Mouse (Mus musculus) neural tube, embryonic 13.5 days (tissue): ENCODE measurements around the gene Asic2. TPM values are rescaled to one million over a fixed set of nuclear protein-coding genes. Genes with fewer than 3 reads are reported as not detected.

Experiments used
- ATAC-seq: fragments of 200-750 bp; cut with Nextera tagmentation; 2 replicates; pipeline ENCODE4 v1.8.0; 2017; ENCODE audit warnings: low read depth, mild to moderate bottlenecking, moderate TSS enrichment, moderate library complexity
- H3K27ac ChIP-seq: fragments of 300-500 bp; sonication (generic); replicated peaks from 2 replicates; pipeline ENCODE4 v1.5.1; 2015; ENCODE audit warnings: moderate library complexity, mild to moderate bottlenecking, inconsistent platforms
- H3K27me3 ChIP-seq: fragments of 300-500 bp; sonication (generic); 2 replicates; pipeline ENCODE4 v1.6.1; 2015; ENCODE audit warnings: mild to moderate bottlenecking, inconsistent platforms
- H3K36me3 ChIP-seq: fragments of 300-500 bp; sonication (generic); 2 replicates; pipeline ENCODE4 v1.6.1; 2015; ENCODE audit warnings: mild to moderate bottlenecking, inconsistent platforms
- H3K4me1 ChIP-seq: fragments of 300-500 bp; sonication (generic); replicated peaks from 2 replicates; pipeline ENCODE4 v1.6.1; 2015; ENCODE audit warnings: inconsistent platforms
- H3K4me2 ChIP-seq: fragments of 300-500 bp; sonication (generic); 2 replicates; pipeline ENCODE4 v1.6.1; 2015; ENCODE audit warnings: inconsistent platforms, mild to moderate bottlenecking, moderate library complexity
- H3K4me3 ChIP-seq: fragments of 300-500 bp; sonication (generic); 2 replicates; pipeline ENCODE4 v1.5.1; 2015; ENCODE audit warnings: mild to moderate bottlenecking, inconsistent platforms
- H3K9ac ChIP-seq: fragments of 300-500 bp; sonication (generic); 2 replicates; pipeline ENCODE4 v1.6.1; 2015; ENCODE audit warnings: moderate library complexity, mild to moderate bottlenecking, inconsistent platforms
- H3K9me3 ChIP-seq: fragments of 300-500 bp; sonication (generic); 2 replicates; pipeline ENCODE4 v1.6.1; 2016; ENCODE audit warnings: inconsistent platforms
- WGBS: fragments of 180-500 bp; shearing (Covaris S2); methylation state at CpG from one replicate; pipeline ENCODE4 v1.1.7; 2015; 5-methylcytosine and 5-hydroxymethylcytosine counted together
- polyA plus RNA-seq: library from polyadenylated mRNA; unstranded; fragments of >200 nt; fragmentation: Nextera tagmentation; extraction: Ambion mirVana; gene quantifications from 2 replicates; pipeline ENCODE4 v1.2.1, GENCODE M21; 2015

Asic2 gene
- polyA plus RNA-seq = 8.6 and 9.1 TPM in 2 replicates

DNA sequence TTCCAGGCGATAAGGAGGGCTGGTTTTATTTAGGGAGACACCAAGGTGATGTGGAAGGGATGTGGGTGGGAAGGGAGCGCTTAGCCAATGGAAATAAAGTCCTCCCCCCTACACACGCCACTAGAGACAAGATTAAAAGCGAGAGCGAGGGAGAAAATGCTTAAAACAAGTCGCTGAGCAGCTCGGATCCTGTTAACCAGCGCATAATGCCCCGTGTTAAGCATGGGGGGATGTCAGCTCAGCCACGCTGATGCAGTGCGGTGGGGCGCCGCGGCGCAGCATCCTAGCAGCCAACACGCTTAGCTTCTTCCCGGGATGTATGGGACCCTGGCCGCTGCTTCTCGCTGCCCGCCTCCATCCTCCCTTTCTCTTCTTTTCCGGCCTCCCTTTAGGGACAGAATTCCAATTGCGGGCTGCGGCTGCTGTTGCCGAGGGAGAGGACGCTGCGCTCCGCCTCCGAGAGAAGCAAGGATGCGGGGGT, at the start of gene Asic2:
Gene Asic2, minus strand, starts transcription at position 57 of the 481 bp plus-strand sequence.
- WGBS = 3% methylated on average over 29 of the region's 29 CpGs
- ATAC-seq = no peak
- peak within 1 kb of the TSS; percentile 61; the same call in 1 of the 2 replicates for H3K27ac ChIP-seq
- peak within 1 kb of the TSS; percentile 66 for H3K4me2 ChIP-seq
- no peaks in the 10 kb centered on the region for H3K9me3 ChIP-seq
- no peaks in the 10 kb centered on the region for H3K36me3 ChIP-seq
- H3K4me3 ChIP-seq = peak within 1 kb of the TSS; percentile 42
- peaks cover 35% of the 10 kb centered on the region for H3K4me1 ChIP-seq
- peaks cover 48% of the 10 kb centered on the region for H3K27me3 ChIP-seq
- H3K9ac ChIP-seq = peak within 1 kb of the TSS; percentile 71

- no peaks in the 10 kb centered on the region for H3K27me3 ChIP-seq
- no peak overlapping the region for H3K9ac ChIP-seq
- H3K4me1 ChIP-seq = no peaks in the 10 kb centered on the region
- ATAC-seq = no peak
- no peaks in the 10 kb centered on the region for H3K9me3 ChIP-seq
- WGBS = 79% methylated on average over 3 of the region's 3 CpGs
- H3K27ac ChIP-seq = no peak overlapping the region
- no peaks in the 10 kb centered on the region for H3K36me3 ChIP-seq
- H3K4me3 ChIP-seq = no peak overlapping the region
- H3K4me2 ChIP-seq = no peak overlapping the region
Observed at GRCm38 (mm10) chr11:82016181-82016780, 48.0 kb upstream of the Asic2 start.

GRCm38 (mm10) chr11:82015066-82015465, 46.8 kb upstream of the Asic2 start:
- 79% methylated on average over 2 of the region's 2 CpGs for WGBS
- Histone ChIP-seq H3K4me3 (no peak overlapping the region), H3K9ac (no peak overlapping the region), H3K9me3 (no peaks in the 10 kb centered on the region), H3K27me3 (no peaks in the 10 kb centered on the region), H3K27ac (no peak overlapping the region), H3K36me3 (no peaks in the 10 kb centered on the region), H3K4me1 (no peaks in the 10 kb centered on the region), H3K4me2 (no peak overlapping the region)
- no peak for ATAC-seq

DNA sequence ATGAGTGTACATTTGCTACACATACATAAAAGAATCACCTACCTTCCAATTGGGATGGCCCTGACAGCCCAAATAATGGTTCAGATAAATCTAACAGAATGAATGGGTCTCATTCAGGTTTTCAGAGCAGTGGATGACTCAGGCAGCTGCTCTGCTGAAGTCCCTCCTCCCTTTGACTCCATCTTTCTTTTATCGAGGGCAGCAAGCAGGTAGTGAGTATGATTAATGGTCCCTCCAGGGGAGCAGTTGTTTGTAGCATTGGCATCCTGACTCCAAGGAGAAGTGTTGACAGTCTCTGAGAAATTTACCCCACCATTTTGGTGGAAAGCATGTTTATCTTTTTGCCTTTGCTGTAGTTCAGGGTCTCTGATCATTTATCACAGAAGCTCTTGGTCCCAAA, 45.5 kb upstream of the Asic2 start:
- ATAC-seq = no peak
- WGBS = 5% methylated on average over 1 of the region's 1 CpGs
- Histone ChIP-seq H3K9ac (no peak overlapping the region), H3K36me3 (no peaks in the 10 kb centered on the region), H3K4me2 (no peak overlapping the region), H3K27ac (no peak overlapping the region), H3K9me3 (no peaks in the 10 kb centered on the region), H3K4me3 (no peak overlapping the region), H3K4me1 (no peaks in the 10 kb centered on the region), H3K27me3 (no peaks in the 10 kb centered on the region)

- 58% methylated on average over 8 of the region's 8 CpGs for WGBS
- no peaks in the 10 kb centered on the region for H3K9me3 ChIP-seq
- H3K27ac ChIP-seq = no peak overlapping the region
- ATAC-seq = no peak
- no peak overlapping the region for H3K9ac ChIP-seq
- no peaks in the 10 kb centered on the region for H3K36me3 ChIP-seq
- no peak overlapping the region for H3K4me2 ChIP-seq
- H3K4me1 ChIP-seq = peaks cover 16% of the 10 kb centered on the region
- no peaks in the 10 kb centered on the region for H3K27me3 ChIP-seq
- H3K4me3 ChIP-seq = no peak overlapping the region
Observed at GRCm38 (mm10) chr11:82011411-82012193, 43.3 kb upstream of the Asic2 start.

DNA sequence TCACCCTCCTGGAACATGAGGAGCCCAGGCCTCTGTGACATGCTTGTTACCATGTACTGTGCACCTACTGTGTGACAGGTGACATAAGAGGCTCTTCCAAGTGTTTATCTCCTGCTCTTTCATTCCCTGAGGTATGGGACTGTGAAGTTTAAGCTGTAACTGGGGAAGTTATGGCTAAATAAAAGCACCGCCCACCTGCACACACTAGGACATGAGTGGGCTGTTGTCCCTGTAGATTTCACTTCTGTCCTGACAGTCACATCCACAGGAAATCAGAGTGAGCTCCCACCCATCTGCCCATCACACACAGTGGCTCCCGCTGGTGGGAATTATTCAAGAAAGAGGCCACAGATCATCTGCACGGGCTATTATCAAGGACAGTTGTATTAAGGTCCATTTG, 41.9 kb upstream of the Asic2 start:
- Histone ChIP-seq H3K27ac (no peak overlapping the region), H3K27me3 (no peaks in the 10 kb centered on the region), H3K4me1 (peaks cover 17% of the 10 kb centered on the region), H3K36me3 (no peaks in the 10 kb centered on the region), H3K4me3 (no peak overlapping the region), H3K4me2 (no peak overlapping the region), H3K9me3 (no peaks in the 10 kb centered on the region), H3K9ac (no peak overlapping the region)
- WGBS = 94% methylated on average over 3 of the region's 3 CpGs
- ATAC-seq = no peak

GRCm38 (mm10) chr11:82006796-82007423, 38.7 kb upstream of the Asic2 start:
- peaks cover 17% of the 10 kb centered on the region for H3K4me1 ChIP-seq
- ATAC-seq = no peak
- peak overlapping the region; percentile 3; the same call in 1 of the 2 replicates for H3K4me2 ChIP-seq

DNA sequence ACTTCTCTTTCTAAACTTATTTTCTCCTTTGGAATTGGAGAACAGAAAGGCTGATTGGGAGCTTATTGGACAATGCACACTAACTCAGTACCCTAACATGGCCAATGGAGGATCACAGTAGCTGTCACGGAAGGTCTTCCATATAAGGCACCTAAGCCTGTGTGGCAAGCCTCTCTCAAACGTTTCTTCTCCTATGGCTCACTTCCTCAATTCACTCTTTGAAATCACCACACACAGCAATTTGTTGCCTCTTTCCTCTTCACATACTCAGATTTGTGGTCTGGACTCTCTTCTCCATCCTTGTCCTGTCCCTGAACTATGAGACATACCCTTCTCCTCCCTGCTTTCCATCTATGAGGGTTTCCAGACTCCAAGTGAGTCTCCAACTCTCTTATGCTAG, 36.6 kb upstream of the Asic2 start:
- 77% methylated on average over 2 of the region's 2 CpGs for WGBS
- Histone ChIP-seq H3K4me2 (no peak overlapping the region), H3K27me3 (no peaks in the 10 kb centered on the region), H3K27ac (no peak overlapping the region), H3K36me3 (no peaks in the 10 kb centered on the region), H3K4me3 (no peak overlapping the region), H3K9me3 (no peaks in the 10 kb centered on the region), H3K4me1 (peaks cover 17% of the 10 kb centered on the region), H3K9ac (no peak overlapping the region)
- ATAC-seq = no peak

More at GRCm38 (mm10) chr11:82006796-82007423, 38.7 kb upstream of the Asic2 start:
- Histone ChIP-seq H3K27ac (peak overlapping the region; percentile 43), H3K27me3 (no peaks in the 10 kb centered on the region), H3K4me3 (no peak overlapping the region), H3K9me3 (no peaks in the 10 kb centered on the region), H3K9ac (no peak overlapping the region), H3K36me3 (no peaks in the 10 kb centered on the region)
- WGBS = 56% methylated on average over 12 of the region's 12 CpGs

DNA sequence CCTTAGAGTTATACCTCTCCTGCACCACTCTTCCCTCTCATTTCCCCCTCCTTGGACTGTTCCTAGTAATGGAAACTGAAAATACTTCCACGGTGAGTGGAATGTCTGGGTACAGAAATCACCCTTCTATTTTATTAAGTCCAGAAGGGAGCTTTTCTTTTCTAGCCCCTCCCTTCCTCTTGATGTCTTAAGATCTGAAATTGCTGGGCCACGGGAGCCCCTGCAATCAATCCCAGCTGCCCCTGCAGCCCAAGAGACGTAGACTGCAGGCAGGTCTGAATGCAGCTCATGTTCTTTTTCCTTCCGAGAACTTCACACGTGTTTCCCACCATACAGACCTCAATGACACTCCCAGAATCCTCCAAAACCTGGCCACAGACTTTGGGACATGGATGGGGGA, 32.3 kb upstream of the Asic2 start:
- H3K4me3 ChIP-seq = no peak overlapping the region
- H3K9ac ChIP-seq = no peak overlapping the region
- WGBS = 56% methylated on average over 5 of the region's 5 CpGs
- no peaks in the 10 kb centered on the region for H3K4me1 ChIP-seq
- no peak overlapping the region for H3K4me2 ChIP-seq
- no peak for ATAC-seq
- no peaks in the 10 kb centered on the region for H3K27me3 ChIP-seq
- no peaks in the 10 kb centered on the region for H3K9me3 ChIP-seq
- no peak overlapping the region for H3K27ac ChIP-seq
- H3K36me3 ChIP-seq = no peaks in the 10 kb centered on the region

DNA sequence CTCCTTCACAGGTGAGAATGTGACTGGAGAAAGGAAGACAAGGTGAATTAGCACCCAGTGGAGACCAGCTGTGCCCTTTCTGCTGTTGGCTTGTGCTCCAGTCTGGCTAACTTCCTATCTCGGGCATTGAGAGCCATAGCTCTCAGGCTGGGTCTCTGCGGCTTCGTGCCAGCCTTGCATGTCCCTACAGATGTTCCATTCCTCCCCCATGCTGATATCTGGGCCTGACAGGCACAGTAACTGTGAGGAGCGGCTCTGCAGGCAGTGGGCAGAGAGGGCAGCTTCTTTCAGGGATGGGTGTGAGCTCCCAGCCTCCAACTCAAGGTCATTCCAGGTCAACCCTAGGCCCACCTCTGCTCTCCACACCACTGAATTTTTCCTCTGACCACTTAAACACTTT, 31.2 kb upstream of the Asic2 start:
- H3K4me1 ChIP-seq = no peaks in the 10 kb centered on the region
- no peak for ATAC-seq
- H3K9ac ChIP-seq = no peak overlapping the region
- 77% methylated on average over 4 of the region's 4 CpGs for WGBS
- H3K4me3 ChIP-seq = no peak overlapping the region
- no peak overlapping the region for H3K4me2 ChIP-seq
- H3K36me3 ChIP-seq = no peaks in the 10 kb centered on the region
- no peak overlapping the region for H3K27ac ChIP-seq
- no peaks in the 10 kb centered on the region for H3K27me3 ChIP-seq
- H3K9me3 ChIP-seq = no peaks in the 10 kb centered on the region

DNA sequence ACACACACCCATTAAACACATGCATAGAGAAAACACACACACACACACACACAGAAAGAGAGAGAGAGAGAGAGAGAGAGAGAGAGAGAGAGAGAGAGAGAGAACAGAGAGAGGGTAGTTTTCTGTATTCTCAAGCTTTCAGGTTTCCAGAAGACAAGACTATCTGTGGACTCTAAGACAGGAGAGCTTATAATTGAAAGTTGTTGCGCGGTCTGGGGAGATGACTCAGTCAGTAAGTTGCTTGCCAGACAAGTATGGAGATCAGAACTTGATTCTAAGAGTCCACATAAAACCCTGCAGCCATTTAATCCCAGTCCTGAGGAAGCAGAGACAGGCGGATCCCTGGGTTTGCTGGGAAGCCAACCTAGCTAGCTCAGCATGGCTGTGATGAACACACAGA, 30.4 kb upstream of the Asic2 start:
- no peak overlapping the region for H3K4me3 ChIP-seq
- no peak for ATAC-seq
- no peak overlapping the region for H3K27ac ChIP-seq
- no peaks in the 10 kb centered on the region for H3K9me3 ChIP-seq
- no peaks in the 10 kb centered on the region for H3K4me1 ChIP-seq
- WGBS = 91% methylated on average over 3 of the region's 3 CpGs
- H3K4me2 ChIP-seq = no peak overlapping the region
- no peaks in the 10 kb centered on the region for H3K36me3 ChIP-seq
- H3K27me3 ChIP-seq = no peaks in the 10 kb centered on the region
- no peak overlapping the region for H3K9ac ChIP-seq

- no peaks in the 10 kb centered on the region for H3K4me1 ChIP-seq
- H3K27me3 ChIP-seq = no peaks in the 10 kb centered on the region
- H3K27ac ChIP-seq = no peak overlapping the region
- no peak overlapping the region for H3K4me3 ChIP-seq
- WGBS = 86% methylated on average over 5 of the region's 5 CpGs
- H3K9ac ChIP-seq = no peak overlapping the region
- no peak for ATAC-seq
- no peak overlapping the region for H3K4me2 ChIP-seq
- H3K36me3 ChIP-seq = no peaks in the 10 kb centered on the region
- H3K9me3 ChIP-seq = no peaks in the 10 kb centered on the region
Observed at GRCm38 (mm10) chr11:81997085-81997484, 28.8 kb upstream of the Asic2 start.
